Mouse (Mus musculus) thymus, adult 2 months (tissue): ENCODE data around the gene Ccdc152. TPM values are rescaled to one million over a fixed set of nuclear protein-coding genes. Genes with fewer than 3 reads are reported as not detected.

ENCODE experiments used
- DNase-seq: peaks from one replicate; pipeline ENCODE4 v3.0.0; 2021
- H3K27ac ChIP-seq: fragments of 200-500 bp; 2 replicates; pipeline ENCODE4 v1.5.1; 2012; ENCODE audit warnings: low read length, control low read depth; ENCODE audit not compliant: control insufficient read depth, insufficient read depth
- H3K27me3 ChIP-seq: fragments of 200-500 bp; 2 replicates; pipeline ENCODE4 v1.6.1; 2012; ENCODE audit warnings: mild to moderate bottlenecking, low read length, moderate library complexity, mixed read lengths; ENCODE audit not compliant: control insufficient read depth, insufficient read depth
- H3K36me3 ChIP-seq: fragments of 200-500 bp; 2 replicates; pipeline ENCODE4 v1.6.1; 2012; ENCODE audit warnings: mild to moderate bottlenecking, low read length, moderate library complexity; ENCODE audit not compliant: control insufficient read depth, insufficient read depth
- H3K4me1 ChIP-seq: fragments of 200-500 bp; replicated peaks from 2 replicates; pipeline ENCODE4 v1.6.1; 2012; ENCODE audit warnings: low read length; ENCODE audit not compliant: control insufficient read depth, insufficient read depth
- H3K4me3 ChIP-seq: fragments of 200-500 bp; 2 replicates; pipeline ENCODE4 v1.5.1; 2012; ENCODE audit warnings: mild to moderate bottlenecking, low read length, control low read depth, moderate library complexity; ENCODE audit not compliant: control insufficient read depth, insufficient read depth
- CTCF ChIP-seq: fragments of 200-500 bp; IDR thresholded peaks from 2 replicates; pipeline ENCODE4 v1.5.1; 2012; ENCODE audit warnings: mild to moderate bottlenecking, control low read depth, low read length, moderate library complexity, borderline replicate concordance; ENCODE audit not compliant: control insufficient read depth, poor library complexity, insufficient read depth; ENCODE audit errors: extremely low read depth
- POLR2A ChIP-seq: fragments of 200-500 bp; IDR thresholded peaks from 2 replicates; pipeline ENCODE4 v1.6.1; 2012; ENCODE audit warnings: mild to moderate bottlenecking, low read length, control low read depth, moderate library complexity; ENCODE audit not compliant: control insufficient read depth, poor library complexity, insufficient read depth; ENCODE audit errors: extremely low read depth
- WGBS: fragments of 180-500 bp; shearing (Covaris S2); methylation state at CpG from one replicate; pipeline ENCODE4 v1.1.7; 2018; 5-methylcytosine and 5-hydroxymethylcytosine counted together
- polyA plus RNA-seq: library from polyadenylated mRNA; depleted of rRNA; stranded (reverse); fragments of >200 nt; gene quantifications from 2 replicates; pipeline ENCODE4 v1.2.3, GENCODE M21; 2012

The Ccdc152 gene
- polyA plus RNA-seq, 1 experiment: 0.80 TPM

DNA sequence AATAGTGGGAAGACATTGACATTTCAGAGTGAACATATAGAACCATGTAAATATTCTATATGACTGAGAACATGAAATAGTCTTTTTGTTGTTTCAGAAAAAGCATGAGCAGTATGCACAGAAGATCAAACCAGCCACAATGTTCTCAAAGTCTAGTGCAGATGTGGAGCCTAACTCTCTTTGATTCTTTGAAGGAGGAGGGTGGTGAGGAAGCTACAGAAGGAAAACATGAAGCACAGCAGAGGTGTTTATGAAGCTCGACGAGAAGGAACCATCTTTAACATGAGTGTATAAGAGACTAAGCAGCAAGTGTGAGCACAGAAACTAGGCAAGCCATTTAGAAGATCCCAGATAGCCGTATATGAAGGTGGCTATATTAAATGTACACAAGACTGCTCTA, 6.5 kb upstream of the Ccdc152 start:
- TF ChIP-seq POLR2A: no peak
- no peak for TF ChIP-seq CTCF
- WGBS: 29% methylated on average over 3 of the region's 3 CpGs
- no peak for DNase-seq
- Histone ChIP-seq H3K27ac (no peak overlapping the region), H3K4me3 (no peak overlapping the region), H3K27me3 (no peaks in the 10 kb centered on the region), H3K36me3 (no peaks in the 10 kb centered on the region), H3K4me1 (peaks cover 8% of the 10 kb centered on the region)

DNA sequence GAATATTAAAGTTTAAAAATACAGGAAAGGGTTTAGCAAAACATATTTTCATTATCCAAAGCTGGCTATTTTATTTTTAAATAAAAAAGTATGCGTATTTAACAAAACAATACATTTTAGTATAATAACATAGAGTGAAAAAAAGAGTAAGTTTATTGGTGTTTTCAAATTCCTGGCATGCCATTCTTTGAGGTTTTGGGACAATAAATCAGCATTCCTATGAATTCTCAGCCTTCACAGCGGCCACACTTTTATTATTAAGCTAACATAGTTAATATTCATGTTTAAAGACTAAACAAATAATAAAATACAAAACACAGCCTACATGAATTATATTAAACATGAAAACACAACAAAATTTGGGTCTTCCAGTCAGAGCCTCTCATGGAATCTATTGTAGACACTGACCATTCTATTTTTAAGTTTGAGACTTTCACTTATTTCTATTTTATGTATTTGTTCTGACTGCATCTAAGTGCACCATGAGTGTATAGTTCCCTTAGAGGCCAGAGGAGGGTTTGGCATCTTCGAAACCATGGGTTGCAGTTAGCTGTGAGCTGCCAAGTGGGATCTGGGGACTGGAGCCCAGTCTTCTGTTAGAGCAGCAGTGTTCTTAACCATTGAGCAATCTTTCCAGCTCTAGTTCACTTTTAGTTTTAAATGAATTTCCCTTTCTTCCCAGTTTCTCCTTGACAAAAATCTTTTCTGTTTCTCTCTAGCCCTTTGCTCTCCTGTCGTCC, 2.8 kb downstream of the Ccdc152 start:
- H3K4me3 ChIP-seq: no peak overlapping the region
- no peaks in the 10 kb centered on the region for H3K36me3 ChIP-seq
- H3K4me1 ChIP-seq: no peaks in the 10 kb centered on the region
- H3K27ac ChIP-seq: no peak overlapping the region
- no peak for TF ChIP-seq POLR2A
- no peak for TF ChIP-seq CTCF
- WGBS: 93% methylated on average over 4 of the region's 4 CpGs
- H3K27me3 ChIP-seq: no peaks in the 10 kb centered on the region
- DNase-seq: no peak

DNA sequence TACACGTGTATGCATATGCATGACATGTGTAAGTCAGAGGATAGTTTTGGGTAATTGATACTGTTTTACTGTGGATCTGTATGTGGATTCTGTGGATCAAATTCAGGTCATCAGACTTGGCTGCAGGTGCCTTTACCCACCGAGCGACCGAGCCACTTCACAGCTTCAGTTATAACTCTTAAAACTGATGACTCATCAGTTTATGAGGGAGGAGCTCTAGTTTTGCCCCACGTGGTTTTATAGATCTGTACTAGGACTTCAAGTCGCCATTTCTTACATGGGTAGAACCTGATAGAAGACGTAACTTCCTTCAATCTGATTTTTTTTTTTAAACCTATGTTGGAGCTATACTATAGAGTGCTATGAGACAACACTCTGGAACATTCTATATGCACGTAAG, 5.7 kb downstream of the Ccdc152 start:
- no peak for TF ChIP-seq CTCF
- no peak for TF ChIP-seq POLR2A
- WGBS: 70% methylated on average over 8 of the region's 8 CpGs
- Histone ChIP-seq H3K27me3 (no peaks in the 10 kb centered on the region), H3K4me1 (no peaks in the 10 kb centered on the region), H3K4me3 (no peak overlapping the region), H3K27ac (no peak overlapping the region), H3K36me3 (no peaks in the 10 kb centered on the region)
- no peak for DNase-seq

DNA sequence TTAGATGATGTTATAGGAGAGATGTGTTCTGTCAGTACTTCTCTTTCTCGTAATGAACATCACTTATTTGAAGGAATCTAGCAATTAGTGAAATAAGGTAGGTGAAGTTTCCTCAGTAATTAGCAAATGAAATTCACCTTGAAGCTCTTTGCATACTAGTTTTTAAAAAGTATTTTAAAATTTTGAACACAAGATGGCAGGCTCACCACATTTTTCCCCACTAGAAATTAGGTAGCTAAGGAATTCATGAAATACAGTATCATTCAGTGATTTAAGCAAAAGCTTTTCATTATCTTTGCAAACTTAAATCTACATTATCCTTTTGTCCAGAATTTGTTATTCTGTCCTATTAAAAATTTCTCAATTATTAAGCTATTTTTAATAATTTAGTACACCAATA, 7.3 kb downstream of the Ccdc152 start:
- no peaks in the 10 kb centered on the region for H3K36me3 ChIP-seq
- DNase-seq: no peak
- TF ChIP-seq POLR2A (no peak), CTCF (no peak)
- no peaks in the 10 kb centered on the region for H3K4me1 ChIP-seq
- H3K4me3 ChIP-seq: no peak overlapping the region
- no peaks in the 10 kb centered on the region for H3K27me3 ChIP-seq
- WGBS: 91% methylated on average over 1 of the region's 1 CpGs
- H3K27ac ChIP-seq: no peak overlapping the region

DNA sequence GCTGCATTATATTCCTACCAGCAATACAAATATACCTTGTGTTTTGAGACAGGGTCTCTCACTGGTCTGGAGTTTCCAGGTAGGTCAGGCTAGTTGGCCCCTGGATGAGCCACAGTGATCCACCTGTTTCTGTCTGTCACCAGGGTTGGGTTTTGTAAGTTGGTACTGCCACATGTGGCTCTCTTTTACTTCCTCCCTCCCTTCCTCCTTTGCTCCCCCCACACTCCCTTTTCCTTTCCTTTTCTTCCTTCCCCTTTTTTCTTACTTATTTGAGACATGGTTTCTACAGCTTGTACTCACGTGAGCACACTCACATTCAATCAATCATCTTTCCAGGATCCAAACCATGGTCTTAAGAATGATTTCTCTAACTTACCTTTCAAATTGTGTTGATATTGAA, 9.8 kb downstream of the Ccdc152 start:
- Histone ChIP-seq H3K4me1 (no peaks in the 10 kb centered on the region), H3K27me3 (no peaks in the 10 kb centered on the region), H3K36me3 (no peaks in the 10 kb centered on the region), H3K4me3 (no peak overlapping the region), H3K27ac (no peak overlapping the region)
- 16% methylated on average over 1 of the region's 1 CpGs for WGBS
- DNase-seq: no peak
- TF ChIP-seq CTCF (no peak), POLR2A (no peak)

DNA sequence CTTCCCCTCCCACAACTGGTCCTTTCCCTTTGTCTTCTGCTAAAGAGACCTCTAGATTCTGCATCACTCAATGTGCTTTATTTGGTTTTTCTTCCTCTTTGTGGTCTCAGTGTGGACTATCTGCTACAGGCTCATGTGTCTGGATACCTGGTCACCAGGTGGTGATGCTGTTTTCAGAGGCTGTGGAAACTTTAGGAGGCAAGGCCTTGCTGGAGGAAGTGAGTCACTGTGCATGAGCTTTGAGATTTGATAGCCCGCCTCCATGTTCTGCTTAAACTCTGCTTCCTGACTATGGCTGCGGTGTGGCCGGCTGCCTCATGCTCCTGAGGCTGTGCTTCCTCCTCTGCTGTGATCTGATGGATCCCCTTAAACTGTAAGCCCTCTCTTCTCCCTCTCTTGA, 12.9 kb downstream of the Ccdc152 start:
- Histone ChIP-seq H3K36me3 (no peaks in the 10 kb centered on the region), H3K4me3 (no peak overlapping the region), H3K27ac (no peak overlapping the region), H3K27me3 (no peaks in the 10 kb centered on the region), H3K4me1 (no peaks in the 10 kb centered on the region)
- no peak for TF ChIP-seq CTCF
- no peak for TF ChIP-seq POLR2A
- 92% methylated on average over 3 of the region's 3 CpGs for WGBS
- DNase-seq: no peak

DNA sequence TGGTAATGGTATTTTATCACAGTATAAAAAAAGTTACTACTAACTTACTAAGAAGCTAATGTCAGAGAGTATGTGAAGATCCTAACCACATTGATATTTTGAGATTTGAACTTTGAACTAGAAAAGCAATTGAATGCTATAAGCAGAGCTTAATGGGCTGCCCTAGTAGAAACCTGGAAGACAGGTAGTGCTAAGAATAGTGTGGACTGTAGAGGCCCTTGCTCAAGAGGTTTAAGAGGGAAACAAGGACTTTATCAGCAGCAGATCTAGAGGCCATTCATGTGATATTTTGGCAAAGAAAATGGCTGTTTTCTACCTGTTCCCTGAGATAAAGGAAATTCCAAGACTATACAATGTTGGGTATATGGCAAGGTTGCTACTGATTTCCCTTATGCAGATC, 17.3 kb downstream of the Ccdc152 start:
- Histone ChIP-seq H3K4me3 (no peak overlapping the region), H3K4me1 (no peaks in the 10 kb centered on the region), H3K36me3 (no peaks in the 10 kb centered on the region), H3K27ac (no peak overlapping the region), H3K27me3 (no peaks in the 10 kb centered on the region)
- DNase-seq: no peak
- TF ChIP-seq POLR2A (no peak), CTCF (no peak)
